Mouse (Mus musculus) heart, embryonic 13.5 days (tissue): ENCODE measurements around the gene Trim2. TPM values are rescaled to one million over a fixed set of nuclear protein-coding genes. Genes with fewer than 3 reads are reported as not detected.

Experiments
- ATAC-seq: fragments of 200-750 bp; cut with Nextera tagmentation; 2 replicates; pipeline ENCODE4 v1.8.0; 2017; ENCODE audit warnings: moderate TSS enrichment; ENCODE audit not compliant: insufficient number of reproducible peaks, low FRiP score, low TSS enrichment; ENCODE audit errors: extremely low read depth
- H3K27ac ChIP-seq: fragments of 300-500 bp; sonication (generic); replicated peaks from 2 replicates; pipeline ENCODE4 v1.5.1; 2015; ENCODE audit warnings: moderate library complexity, mild to moderate bottlenecking, inconsistent platforms
- H3K27me3 ChIP-seq: fragments of 300-500 bp; sonication (generic); replicated peaks from 2 replicates; pipeline ENCODE4 v1.6.1; 2015; ENCODE audit warnings: mild to moderate bottlenecking, inconsistent platforms
- H3K36me3 ChIP-seq: fragments of 300-500 bp; sonication (generic); 2 replicates; pipeline ENCODE4 v1.6.1; 2015; ENCODE audit warnings: mild to moderate bottlenecking, inconsistent platforms
- H3K4me1 ChIP-seq: fragments of 300-500 bp; sonication (generic); 2 replicates; pipeline ENCODE4 v1.6.1; 2015; ENCODE audit warnings: inconsistent platforms
- H3K4me2 ChIP-seq: fragments of 300-500 bp; sonication (generic); 2 replicates; pipeline ENCODE4 v1.6.1; 2015; ENCODE audit warnings: inconsistent platforms, mild to moderate bottlenecking, moderate library complexity
- H3K4me3 ChIP-seq: fragments of 300-500 bp; sonication (generic); 2 replicates; pipeline ENCODE4 v1.5.1; 2015; ENCODE audit warnings: moderate library complexity, mild to moderate bottlenecking, inconsistent platforms
- H3K9ac ChIP-seq: fragments of 300-500 bp; sonication (generic); 2 replicates; pipeline ENCODE4 v1.6.1; 2015; ENCODE audit warnings: inconsistent platforms, mild to moderate bottlenecking, moderate library complexity
- H3K9me3 ChIP-seq: fragments of 300-500 bp; sonication (generic); 2 replicates; pipeline ENCODE4 v1.6.1; 2016; ENCODE audit warnings: inconsistent platforms
- WGBS: fragments of 180-500 bp; shearing (Covaris S2); methylation state at CpG from one replicate; pipeline ENCODE4 v1.1.7; 2015; ENCODE audit warnings: mixed read lengths; 5-methylcytosine and 5-hydroxymethylcytosine counted together
- polyA plus RNA-seq: library from polyadenylated mRNA; unstranded; fragments of >200 nt; fragmentation: Nextera tagmentation; extraction: Ambion mirVana; gene quantifications from 2 replicates; pipeline ENCODE4 v1.2.1, GENCODE M21; 2015

The Trim2 gene
- polyA plus RNA-seq, 1 experiment from 2014 or later = 7.6 TPM

DNA sequence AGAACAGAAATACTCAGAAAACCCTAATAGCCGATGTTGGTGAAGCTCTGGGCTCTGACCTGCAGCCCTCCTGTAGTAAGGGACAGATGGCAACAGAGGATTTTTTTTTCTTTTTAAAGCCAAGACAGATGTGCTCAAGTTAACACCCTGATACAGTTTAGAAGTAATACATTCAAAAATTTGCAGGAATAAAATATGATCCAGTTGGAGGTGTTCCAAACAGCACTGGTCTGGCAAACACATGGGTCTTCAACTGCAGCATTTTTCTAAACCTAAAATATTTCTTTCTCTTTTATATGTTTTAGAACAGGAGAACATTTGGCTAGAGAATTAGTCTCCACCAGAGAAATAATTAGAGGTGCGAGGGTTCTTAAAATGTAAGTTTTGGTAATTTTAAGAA lies 88.2 kb downstream of the Trim2 start:
- peaks cover 28% of the 10 kb centered on the region; the same call in 1 of the 2 replicates for H3K27me3 ChIP-seq
- H3K9ac ChIP-seq = no peak overlapping the region
- no peaks in the 10 kb centered on the region for H3K36me3 ChIP-seq
- H3K27ac ChIP-seq = no peak overlapping the region
- ATAC-seq = no peak
- WGBS = 68% methylated on average over 2 of the region's 2 CpGs
- no peaks in the 10 kb centered on the region for H3K9me3 ChIP-seq
- no peak overlapping the region for H3K4me3 ChIP-seq
- H3K4me2 ChIP-seq = no peak overlapping the region
- H3K4me1 ChIP-seq = peaks cover 9% of the 10 kb centered on the region

DNA sequence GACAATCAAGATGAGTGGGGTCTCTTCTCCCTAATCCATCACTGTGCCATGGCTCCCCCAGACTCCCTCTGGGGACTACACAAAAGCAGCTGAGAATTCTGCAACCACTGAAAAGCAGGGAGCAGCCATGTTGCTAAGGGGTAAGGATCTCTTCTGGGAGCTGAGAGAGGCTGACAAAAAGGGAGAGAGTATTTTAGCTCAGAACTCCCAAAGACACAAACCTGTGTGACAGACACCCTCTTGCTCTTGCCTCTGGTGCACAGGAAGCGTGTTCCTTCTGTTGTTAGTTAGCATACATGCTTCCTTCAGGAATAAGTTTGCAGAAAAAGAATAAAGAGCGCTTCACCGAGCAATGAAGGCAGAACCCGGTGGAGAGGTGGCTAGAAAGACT lies 88.7 kb downstream of the Trim2 start:
- Histone ChIP-seq H3K27ac (no peak overlapping the region), H3K4me1 (peaks cover 9% of the 10 kb centered on the region), H3K27me3 (peaks cover 28% of the 10 kb centered on the region; the same call in 1 of the 2 replicates), H3K36me3 (no peaks in the 10 kb centered on the region), H3K9ac (no peak overlapping the region), H3K4me3 (no peak overlapping the region), H3K4me2 (no peak overlapping the region), H3K9me3 (no peaks in the 10 kb centered on the region)
- ATAC-seq = no peak
- 63% methylated on average over 4 of the region's 4 CpGs for WGBS

GRCm38 (mm10) chr3:84217118-84217960 lies 89.3 kb downstream of the Trim2 start:
- WGBS = 65% methylated on average over 12 of the region's 12 CpGs
- Histone ChIP-seq H3K27me3 (peaks cover 28% of the 10 kb centered on the region; the same call in 1 of the 2 replicates), H3K4me3 (no peak overlapping the region), H3K9me3 (no peaks in the 10 kb centered on the region), H3K9ac (no peak overlapping the region), H3K27ac (no peak overlapping the region), H3K4me2 (no peak overlapping the region), H3K4me1 (peaks cover 9% of the 10 kb centered on the region), H3K36me3 (no peaks in the 10 kb centered on the region)
- no peak for ATAC-seq

DNA sequence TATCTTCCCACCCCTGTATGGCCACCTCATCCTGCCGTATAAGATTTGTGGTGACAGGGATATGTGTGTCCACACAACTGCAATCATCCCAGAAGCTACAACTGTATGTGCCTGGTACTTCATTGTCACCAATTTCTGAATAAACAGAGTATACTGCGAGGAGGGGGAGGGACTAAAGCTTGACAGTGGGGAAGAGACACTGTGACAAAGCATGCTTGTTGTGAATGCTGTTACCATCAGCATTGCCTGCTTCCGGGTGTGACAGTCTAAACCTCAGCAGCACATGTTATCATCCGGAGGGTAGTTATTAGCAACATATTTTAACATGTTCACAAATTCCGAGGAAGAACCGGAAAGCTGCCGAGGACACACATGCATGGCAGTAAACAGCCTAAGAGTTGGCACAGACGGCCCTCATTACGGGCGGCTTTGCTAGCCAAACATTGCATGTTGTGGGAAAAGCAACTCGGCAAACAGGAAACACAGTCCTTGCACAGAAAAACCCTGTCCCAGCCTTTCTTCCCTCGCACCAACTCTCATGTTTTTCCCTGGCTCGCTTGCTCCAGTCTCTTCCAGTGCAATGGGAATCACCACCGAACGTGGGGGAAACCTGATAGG lies 90.8 kb downstream of the Trim2 start:
- Histone ChIP-seq H3K9me3 (no peaks in the 10 kb centered on the region), H3K4me1 (peaks cover 9% of the 10 kb centered on the region), H3K4me2 (no peak overlapping the region), H3K36me3 (no peaks in the 10 kb centered on the region), H3K27ac (no peak overlapping the region), H3K9ac (no peak overlapping the region), H3K4me3 (no peak overlapping the region), H3K27me3 (peaks cover 28% of the 10 kb centered on the region; the same call in 1 of the 2 replicates)
- no peak for ATAC-seq
- 79% methylated on average over 15 of the region's 15 CpGs for WGBS

DNA sequence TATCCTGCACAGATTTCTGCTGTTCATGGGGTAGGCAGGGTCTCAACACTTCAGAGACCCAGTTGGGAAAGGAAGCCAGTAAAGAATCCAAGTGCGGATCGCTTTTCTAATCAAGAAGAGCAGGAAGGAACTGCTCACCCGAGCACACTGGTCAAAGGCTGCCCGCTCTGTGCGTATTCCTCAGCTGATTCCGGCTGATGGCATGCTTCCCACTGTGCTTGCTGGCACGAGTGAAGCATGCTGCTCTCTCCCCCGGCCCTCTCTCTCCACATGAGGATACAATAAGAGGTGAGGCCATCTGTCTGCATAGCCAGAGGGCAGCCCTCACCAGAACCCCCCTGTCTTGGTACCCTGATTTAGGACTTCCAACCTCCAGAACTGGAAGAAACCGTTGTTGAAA lies 91.4 kb downstream of the Trim2 start:
- no peak overlapping the region for H3K9ac ChIP-seq
- H3K4me3 ChIP-seq = no peak overlapping the region
- ATAC-seq = no peak
- H3K27me3 ChIP-seq = peaks cover 28% of the 10 kb centered on the region; the same call in 1 of the 2 replicates
- no peak overlapping the region for H3K4me2 ChIP-seq
- H3K4me1 ChIP-seq = peaks cover 8% of the 10 kb centered on the region
- H3K27ac ChIP-seq = no peak overlapping the region
- no peaks in the 10 kb centered on the region for H3K36me3 ChIP-seq
- 69% methylated on average over 9 of the region's 9 CpGs for WGBS
- no peaks in the 10 kb centered on the region for H3K9me3 ChIP-seq

GRCm38 (mm10) chr3:84214501-84214900 lies 92.2 kb downstream of the Trim2 start:
- H3K4me3 ChIP-seq = no peak overlapping the region
- H3K36me3 ChIP-seq = no peaks in the 10 kb centered on the region
- no peaks in the 10 kb centered on the region for H3K9me3 ChIP-seq
- no peak overlapping the region for H3K9ac ChIP-seq
- H3K4me1 ChIP-seq = peaks cover under 1% of the 10 kb centered on the region
- H3K4me2 ChIP-seq = no peak overlapping the region
- WGBS = 60% methylated on average over 6 of the region's 6 CpGs
- no peak for ATAC-seq
- peaks cover 23% of the 10 kb centered on the region; the same call in 1 of the 2 replicates for H3K27me3 ChIP-seq
- H3K27ac ChIP-seq = no peak overlapping the region

DNA sequence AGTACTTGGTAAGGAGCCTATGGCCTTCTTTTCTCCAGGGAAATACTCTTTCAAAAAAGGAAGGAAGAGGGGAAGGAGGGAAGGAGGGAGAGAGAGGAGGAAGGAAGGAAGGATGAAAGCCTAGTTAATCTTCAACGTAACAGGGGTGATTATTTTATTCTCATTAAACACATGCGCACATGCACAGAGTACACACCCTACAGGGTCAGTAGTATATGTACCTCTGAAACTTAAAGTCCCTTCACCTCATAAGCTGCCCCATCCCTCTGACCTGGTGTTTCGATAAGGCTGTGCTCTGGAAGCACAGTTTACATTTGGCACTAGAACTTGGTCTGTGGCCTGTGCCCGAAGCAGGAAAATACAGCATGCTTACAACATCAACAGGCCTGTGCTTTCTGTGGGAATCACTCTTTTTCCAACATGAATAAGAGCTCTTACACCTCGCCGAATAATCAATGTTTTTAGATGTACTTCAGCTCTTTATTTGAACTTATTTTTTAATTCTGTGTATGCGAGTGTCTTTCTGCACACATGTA lies 95.3 kb downstream of the Trim2 start:
- 79% methylated on average over 7 of the region's 7 CpGs for WGBS
- ATAC-seq = no peak

DNA sequence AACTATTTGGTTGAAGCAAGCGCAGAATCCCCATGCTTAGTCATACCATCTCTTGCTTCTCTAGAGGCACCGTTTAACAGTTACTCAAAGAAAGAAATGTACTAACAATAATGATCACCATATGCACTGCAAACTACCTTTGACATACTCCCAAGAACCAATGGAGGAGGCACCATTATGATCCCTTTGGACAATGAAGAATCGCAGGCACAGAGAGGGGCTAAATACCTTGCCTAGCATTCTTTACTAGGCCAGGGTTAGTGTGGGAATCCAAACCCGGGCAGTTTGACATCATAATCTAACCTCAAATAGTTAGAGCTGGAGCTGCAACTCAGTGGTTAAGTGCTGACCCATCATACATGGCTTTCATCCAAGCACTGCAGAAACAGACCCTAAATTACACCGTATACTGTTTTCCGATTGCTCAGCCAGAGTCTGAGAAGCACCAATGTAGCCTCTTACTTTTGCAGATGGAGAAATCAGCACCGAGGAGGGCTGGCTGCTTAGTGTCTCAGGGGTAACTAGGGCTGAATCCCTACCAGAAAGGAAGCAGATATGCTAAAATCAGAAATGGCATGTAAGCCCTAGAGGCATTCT lies 97.7 kb downstream of the Trim2 start:
- no peak for ATAC-seq
- Histone ChIP-seq H3K27ac (no peak overlapping the region), H3K9ac (no peak overlapping the region), H3K36me3 (no peaks in the 10 kb centered on the region), H3K9me3 (no peaks in the 10 kb centered on the region), H3K4me1 (no peaks in the 10 kb centered on the region), H3K4me2 (no peak overlapping the region), H3K27me3 (no peaks in the 10 kb centered on the region), H3K4me3 (no peak overlapping the region)
- WGBS = 84% methylated on average over 7 of the region's 7 CpGs

More for the DNA sequence above, 95.3 kb downstream of the Trim2 start:
- Histone ChIP-seq H3K4me1 (no peaks in the 10 kb centered on the region), H3K36me3 (no peaks in the 10 kb centered on the region), H3K27ac (no peak overlapping the region), H3K27me3 (0 out of 2 replicates have a peak, but pooled peaks cover 4% of the 10 kb centered on the region), H3K4me2 (no peak overlapping the region), H3K4me3 (no peak overlapping the region), H3K9me3 (no peaks in the 10 kb centered on the region), H3K9ac (no peak overlapping the region)

DNA sequence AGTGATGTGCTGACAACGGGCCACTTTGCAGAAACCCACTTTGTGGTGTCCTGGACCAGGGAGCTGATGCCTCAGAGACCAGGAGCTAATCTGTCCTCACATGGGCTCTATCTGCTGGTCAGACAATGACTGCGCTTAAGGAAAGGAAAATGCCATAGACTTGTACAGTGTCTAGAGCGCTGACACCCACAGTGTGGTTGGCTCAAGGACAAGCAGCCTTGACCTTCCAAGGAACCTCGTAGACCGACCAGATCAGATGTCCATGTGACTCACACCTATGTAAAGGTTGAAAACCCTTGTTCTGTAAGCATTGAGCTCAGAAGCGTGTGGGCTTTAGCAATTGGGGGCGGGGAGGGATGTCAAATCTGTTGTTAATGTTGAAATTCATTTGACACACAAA lies 98.2 kb downstream of the Trim2 start:
- Histone ChIP-seq H3K9ac (no peak overlapping the region), H3K9me3 (no peaks in the 10 kb centered on the region), H3K4me1 (no peaks in the 10 kb centered on the region), H3K27me3 (no peaks in the 10 kb centered on the region), H3K4me3 (no peak overlapping the region), H3K36me3 (no peaks in the 10 kb centered on the region), H3K27ac (no peak overlapping the region), H3K4me2 (no peak overlapping the region)
- 86% methylated on average over 7 of the region's 7 CpGs for WGBS
- no peak for ATAC-seq

DNA sequence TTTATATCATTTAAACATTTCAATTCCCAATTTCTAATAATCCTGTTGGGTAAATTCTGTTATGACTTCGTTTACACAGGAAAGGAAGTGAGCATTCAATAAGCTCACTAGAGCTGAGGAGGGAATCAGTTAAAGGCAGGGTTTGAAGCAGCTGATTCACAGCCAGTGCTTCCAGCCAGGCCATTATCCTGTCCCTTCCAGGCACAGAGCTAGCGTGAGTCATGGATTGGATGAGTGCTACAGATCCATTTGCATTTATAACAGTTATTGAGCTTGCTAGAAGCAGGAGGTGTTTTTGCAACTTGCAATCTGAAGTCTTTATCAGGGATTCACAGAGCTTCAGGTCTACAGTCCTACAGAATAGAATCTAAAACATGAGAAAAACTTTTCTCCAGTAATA lies 99.3 kb downstream of the Trim2 start:
- Histone ChIP-seq H3K4me1 (no peaks in the 10 kb centered on the region), H3K4me2 (no peak overlapping the region), H3K36me3 (no peaks in the 10 kb centered on the region), H3K9me3 (no peaks in the 10 kb centered on the region), H3K27me3 (no peaks in the 10 kb centered on the region), H3K4me3 (no peak overlapping the region), H3K9ac (no peak overlapping the region), H3K27ac (no peak overlapping the region)
- no peak for ATAC-seq
- 47% methylated on average over 2 of the region's 2 CpGs for WGBS

- no peaks in the 10 kb centered on the region for H3K27me3 ChIP-seq
- H3K9me3 ChIP-seq = no peaks in the 10 kb centered on the region
- no peak overlapping the region for H3K4me3 ChIP-seq
- H3K4me1 ChIP-seq = no peaks in the 10 kb centered on the region
- 81% methylated on average over 3 of the region's 3 CpGs for WGBS
- no peak overlapping the region for H3K27ac ChIP-seq
- H3K9ac ChIP-seq = no peak overlapping the region
- ATAC-seq = no peak
- H3K36me3 ChIP-seq = no peaks in the 10 kb centered on the region
- no peak overlapping the region for H3K4me2 ChIP-seq
These were observed 100.6 kb downstream of the Trim2 start for GRCm38 (mm10) chr3:84206106-84206505.
